Mouse (Mus musculus) cerebellum, adult 11-12 months (tissue): ENCODE measurements around the gene Cdsn.

Experiments
- DNase-seq: peaks from one replicate; pipeline ENCODE4 v3.0.0; 2022

The Cdsn gene

DNA sequence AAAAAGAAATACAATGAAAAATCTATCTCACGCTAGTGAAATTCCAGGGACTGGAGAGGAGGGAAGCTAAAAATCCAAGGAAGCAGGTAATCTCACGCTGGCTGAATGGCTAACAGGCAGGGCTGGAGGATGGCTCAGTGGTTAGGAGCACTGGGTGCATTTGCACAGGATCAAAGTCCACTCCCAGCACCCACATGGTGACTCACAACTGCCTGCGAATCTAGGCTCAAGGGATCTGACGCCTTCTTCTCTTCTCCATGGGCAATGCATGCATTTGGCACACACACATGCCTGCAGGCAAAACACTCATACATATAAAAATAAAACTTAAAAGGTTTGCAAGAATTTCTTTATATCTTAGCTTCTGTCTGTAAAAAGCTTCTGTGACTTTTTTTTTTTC is 14.5 kb upstream of the Cdsn start:
- no peak for DNase-seq

DNA sequence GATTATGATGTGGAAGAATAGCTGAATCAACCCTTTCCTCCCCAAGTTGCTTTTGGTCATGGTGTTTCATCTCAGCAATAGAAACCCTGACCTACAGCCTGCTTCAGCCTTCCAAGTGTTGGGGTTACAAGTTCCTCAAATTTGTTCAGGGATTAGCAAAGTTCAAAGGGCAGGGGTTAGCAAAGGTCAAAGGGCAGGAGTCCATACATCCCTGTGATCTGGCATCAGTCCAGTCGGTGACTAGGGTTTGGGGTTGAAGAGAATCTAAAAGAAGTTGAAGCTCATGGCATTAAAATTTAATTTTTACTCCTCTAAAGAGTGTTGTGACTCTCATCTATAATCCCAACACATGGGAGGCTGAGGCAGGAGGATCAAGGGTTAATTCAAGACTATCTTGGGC is 13.5 kb upstream of the Cdsn start:
- DNase-seq: no peak

DNA sequence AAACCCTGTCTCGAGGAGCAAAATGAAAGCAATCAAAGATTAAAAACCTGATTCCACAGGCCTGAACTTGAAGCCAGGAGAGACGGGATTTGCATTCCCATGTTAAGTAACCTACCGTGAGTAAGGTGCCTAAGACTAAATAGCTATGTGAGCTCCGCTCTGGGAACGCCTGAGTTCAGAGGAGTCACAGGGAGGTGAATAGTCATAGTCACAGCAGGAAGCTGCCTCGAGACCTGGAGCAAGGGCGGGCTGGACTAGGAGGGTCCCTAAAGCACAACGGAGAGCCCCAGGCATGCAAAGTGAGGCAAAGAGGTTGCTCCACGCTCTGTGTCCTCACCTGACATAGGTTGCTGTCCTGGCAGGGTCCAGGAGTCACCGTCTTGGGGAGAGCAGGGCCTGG is 12.4 kb upstream of the Cdsn start:
- no peak for DNase-seq

DNA sequence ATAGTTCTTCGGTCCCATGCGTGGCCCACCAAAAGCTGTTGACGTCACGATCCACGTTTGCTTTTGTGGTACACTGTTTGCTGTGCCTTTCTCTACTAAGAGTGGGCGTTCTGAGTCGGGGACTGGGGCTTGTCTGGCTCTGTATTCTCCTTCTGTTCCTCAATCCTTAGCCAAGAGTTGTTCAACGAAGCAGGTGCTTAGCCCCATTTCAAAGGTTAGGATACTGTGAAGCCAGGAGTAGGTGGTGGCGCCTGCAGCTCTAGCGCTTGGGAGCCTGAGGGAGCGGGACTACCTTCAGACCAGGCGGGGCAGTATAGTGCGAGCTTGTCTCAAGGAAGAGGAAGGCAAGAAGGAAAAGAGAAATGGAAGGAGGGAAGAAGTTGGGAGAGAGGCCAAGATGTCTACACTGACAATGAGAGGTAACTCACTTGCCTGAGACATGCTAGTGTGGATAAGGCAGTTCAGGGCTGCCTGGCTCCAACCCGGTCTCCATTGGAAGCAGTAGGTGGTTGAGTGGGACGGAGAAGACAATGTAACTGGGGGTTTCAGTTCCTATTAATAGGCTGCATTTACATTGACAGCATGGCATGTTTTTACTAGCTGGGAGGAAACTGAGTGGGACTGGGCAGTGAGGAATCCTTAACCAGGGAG is 9.0 kb upstream of the Cdsn start:
- DNase-seq: no peak

DNA sequence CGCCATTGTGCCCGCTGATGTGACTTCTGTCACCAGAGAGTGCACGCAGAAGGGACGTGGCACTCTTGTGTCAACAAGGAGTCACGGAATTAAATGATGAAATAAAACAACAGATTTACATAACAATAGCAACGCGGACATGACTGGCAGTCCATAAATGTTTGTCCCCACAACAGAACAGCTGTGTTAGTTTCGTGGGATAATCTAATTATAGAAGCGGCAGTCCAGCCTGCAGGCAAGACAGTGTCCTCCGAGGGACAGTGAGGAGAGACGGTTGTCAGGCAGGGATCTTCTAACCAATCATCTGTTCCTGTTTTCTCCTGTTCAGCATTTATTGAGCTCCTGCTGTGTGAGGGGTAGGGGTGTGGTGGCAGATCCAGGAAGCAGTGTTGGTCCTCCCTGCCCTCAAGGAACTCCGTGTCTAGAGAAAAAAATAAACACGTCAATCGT is 8.5 kb upstream of the Cdsn start:
- no peak for DNase-seq

DNA sequence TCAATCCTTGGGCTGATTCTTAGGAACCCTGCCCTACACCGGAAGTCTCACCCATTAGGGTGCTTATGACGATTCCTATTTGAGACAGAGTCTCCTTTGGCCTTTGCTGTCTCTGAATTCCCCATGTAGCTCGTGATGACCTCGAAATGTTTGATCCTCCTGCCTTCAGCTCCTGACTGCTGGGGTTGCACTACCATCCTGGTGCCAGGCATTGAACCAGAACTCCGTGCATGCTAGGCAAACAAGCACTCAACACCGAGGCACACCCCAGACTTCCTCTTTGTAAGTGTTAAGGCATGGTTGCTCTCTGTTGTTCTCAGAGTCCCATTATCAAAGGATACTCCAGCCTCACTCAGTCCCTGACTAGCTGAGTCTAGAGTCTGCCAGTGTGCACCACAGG is 7.9 kb upstream of the Cdsn start:
- DNase-seq: no peak

DNA sequence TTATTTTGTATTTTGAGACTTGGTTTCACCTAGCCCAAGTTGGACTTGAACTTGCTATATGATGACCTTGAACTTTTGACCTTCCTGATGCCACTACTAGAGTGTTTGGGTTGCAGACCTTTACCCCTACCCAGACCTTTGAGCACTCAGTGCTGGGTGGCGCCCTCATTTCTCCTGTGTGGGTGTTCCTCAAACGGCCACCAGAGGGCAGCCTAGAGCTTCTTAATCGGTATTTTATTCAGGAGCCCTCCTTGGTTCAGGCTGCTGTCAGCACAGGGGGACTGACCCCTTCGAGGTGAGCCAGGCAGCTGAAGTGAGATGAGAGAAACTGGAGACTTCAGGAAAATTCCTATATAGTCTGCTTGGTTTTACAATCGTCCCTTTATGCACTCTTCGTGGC is 7.2 kb upstream of the Cdsn start:
- peak; percentile 44 for DNase-seq

DNA sequence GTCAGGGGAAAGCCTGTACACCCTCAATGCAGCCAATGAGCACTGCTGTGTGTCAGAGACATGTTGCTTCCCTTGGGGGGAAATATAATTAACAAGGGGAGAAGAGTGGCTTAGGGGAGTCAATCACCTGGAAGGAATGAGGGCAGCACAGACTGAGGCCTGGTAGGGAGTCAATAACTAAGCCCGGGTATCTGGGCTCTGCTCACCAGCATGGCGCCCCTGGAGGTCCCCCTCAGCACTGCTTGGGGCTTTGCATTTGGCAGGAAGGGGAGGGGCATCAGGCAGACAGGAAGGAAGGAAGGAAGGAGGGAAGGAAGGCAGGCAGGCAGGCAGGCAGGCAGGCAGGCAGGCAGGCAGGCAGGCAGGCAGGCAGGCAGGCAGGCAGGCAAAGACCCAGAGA is 4.5 kb upstream of the Cdsn start:
- no peak for DNase-seq

DNA sequence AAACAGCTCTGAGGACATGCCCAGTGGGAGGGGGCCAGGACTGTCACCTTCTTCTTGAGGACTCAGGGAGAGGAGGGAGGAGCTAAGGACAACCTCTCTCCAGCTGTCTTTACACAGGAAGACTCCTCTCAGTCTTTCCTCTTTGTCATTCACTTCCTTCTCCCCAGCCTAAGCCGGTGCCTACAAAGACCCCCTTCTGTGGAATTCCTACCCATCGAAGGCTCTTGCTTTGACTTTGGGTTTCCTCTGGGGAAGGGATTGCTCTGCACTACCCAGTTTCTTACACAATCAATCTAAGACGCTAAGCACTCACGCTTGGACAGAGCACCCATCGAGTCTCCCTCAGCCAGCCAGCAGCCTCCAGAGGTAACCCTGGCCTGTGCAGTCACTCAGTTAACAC is 3.3 kb upstream of the Cdsn start:
- DNase-seq: no peak

DNA sequence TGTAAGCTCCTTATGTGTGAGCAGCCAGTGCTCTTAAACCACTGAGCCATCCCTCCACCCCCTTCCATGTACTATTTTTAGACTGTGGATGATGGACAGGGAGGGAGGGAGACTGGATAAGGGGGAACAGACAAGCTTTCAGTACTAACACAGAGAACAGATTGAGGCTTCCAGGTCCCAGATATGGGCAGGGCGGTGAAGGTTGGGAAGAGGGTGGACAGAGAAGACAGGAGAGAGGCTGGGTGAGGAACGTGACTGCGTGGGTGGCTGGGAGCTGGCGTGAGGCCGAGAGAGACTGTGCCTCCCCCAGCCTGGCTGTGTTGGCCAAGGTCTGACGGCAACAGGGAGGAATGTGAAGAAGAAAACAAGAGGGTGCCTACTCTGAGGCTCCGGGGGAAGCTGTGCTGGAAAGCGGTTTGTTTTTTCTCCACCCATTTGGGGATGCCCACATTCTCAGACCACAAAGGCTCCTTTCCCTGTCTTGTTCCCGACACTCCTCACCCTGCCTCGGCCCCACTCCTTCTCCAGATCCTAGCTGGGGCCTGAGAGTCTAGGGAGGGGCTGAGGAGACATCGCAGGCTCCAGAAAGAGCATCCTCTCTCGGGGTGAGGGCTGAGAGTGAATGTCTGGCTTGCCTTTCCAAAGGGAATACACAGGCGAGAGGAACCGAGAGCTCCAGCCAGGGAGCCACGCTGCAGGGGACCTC is 2.3 kb upstream of the Cdsn start:
- peak; percentile 90 for DNase-seq

DNA sequence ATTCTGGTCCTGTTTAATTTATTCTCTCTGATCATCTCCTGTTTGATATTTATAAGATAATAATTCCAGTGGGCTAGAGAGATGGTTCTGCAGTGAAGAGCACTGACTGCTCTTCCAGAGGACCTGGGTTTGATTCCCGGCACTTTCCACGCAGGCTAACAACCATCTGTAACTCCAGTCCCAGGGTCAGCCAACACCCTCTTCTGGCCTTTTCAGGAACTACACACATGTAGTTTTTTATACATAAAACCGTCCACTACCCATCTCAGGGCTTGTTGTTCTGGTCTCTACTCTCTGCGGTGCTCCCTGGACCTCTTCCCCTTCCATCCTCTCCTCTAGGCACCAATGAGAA is 1.8 kb upstream of the Cdsn start:
- no peak for DNase-seq

DNA sequence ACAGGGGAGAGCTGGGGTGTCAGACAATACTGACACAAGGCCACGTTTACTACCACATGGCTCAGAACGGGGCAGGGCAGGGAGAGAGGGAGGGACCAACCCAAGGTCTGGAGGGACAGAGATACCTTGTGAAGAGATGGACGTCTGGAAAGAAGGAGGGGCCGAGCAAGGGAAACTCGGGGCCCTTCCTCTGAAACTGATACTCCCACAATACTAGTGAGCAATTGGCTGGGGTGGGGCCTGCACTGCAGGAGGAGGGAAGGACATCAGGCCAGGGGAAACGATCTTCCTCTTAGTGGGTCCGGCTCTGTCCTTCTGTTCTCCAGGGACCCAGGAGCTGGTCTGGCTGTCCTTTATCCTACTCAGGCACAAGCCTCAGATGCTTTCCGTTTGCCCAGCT is 1.1 kb upstream of the Cdsn start:
- peak; percentile 18 for DNase-seq

DNA sequence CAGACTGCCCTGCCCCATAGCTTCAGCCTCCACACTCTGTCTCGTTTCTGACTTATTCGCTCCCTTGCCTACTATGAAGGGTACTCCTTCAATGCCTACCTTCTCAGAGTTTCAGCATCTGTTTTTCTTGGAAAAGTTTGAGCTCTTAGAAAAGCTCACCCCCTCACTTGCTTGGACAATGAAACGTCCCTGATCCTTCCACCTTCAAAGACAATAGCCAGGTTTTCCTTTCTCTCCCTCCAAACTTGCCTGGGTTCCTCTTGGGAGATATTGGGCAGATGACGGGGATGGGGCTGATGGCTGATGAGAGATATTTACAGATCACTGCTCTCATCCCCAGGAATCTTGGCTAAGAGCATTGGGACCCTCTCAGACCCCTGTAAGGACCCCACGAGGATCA is 2.4 kb downstream of the Cdsn start:
- DNase-seq: no peak

DNA sequence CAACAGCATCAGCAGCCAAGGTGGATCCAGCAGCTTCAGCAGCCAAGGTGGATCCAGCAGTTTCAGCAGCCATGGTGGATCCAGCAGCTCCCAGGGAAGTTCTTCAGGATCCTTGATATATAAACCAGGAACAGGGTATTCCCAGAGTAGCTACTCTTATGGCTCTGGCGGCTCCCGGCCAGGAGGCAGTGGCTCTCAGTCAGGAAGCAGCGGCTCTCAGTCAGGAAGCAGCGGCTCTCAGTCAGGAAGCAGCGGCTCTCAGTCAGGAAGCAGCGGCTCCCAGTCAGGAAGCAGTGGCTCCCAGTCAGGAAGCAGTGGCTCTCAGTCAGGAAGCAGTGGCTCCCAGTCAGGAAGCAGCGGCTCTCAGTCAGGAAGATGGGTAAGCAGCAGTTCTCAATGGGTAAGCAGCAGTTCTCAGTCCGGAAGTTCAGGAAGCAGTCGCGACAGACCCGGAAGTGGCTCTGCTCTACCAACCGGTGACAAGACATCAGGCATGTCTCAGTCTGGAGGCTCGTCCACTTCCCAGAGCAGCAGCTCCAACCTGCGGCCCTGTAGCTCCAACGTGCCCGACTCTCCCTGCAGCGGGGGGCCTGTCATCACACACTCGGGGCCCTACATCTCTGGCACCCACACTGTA is 3.0 kb downstream of the Cdsn start:
- DNase-seq: no peak

DNA sequence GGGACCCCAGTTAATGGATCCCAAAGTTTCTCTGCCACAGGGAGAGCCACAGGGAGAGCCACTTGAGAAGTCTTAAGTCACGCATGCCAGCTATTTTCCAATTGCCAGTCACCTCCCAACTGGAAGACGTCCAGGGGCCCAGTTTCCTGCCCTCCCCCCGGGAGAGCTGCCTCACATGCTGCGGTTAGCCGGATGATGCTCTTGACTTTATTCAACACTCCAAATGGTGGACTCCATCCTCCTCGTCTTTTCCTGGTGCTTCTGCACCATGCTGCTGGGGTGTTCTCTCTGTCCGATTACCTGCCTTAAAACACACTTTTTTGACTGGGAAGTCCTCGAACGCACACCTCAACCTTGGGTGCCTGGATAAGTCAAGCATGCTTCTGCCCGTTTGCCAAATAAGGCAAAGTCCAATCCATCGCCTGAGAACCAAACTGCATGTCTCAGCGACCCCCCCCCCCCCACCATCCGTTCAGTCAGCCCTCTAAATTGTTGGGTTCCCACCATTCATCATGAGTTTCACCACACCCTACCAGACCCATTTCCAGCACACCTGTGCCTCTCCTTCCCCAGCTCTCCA is 4.3 kb downstream of the Cdsn start:
- no peak for DNase-seq

DNA sequence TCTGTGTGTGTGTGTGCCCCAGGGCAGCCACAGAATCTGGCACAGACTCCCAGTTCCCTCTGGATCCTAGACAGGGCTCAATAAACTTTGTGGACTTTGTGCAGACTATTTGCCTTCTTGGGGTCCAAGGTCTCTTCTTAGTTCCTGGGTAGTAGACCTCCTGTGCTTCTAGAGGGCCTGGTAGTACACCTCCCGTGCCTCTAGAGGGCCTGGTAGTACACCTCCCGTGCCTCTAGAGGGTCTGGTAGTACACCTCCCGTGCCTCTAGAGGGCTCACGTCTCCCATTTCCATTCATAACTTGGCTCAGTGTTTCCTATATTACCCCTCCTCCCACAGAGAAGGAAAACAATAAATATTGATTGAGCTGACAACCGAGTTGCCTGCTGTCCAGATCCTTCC is 4.9 kb downstream of the Cdsn start:
- DNase-seq: no peak

DNA sequence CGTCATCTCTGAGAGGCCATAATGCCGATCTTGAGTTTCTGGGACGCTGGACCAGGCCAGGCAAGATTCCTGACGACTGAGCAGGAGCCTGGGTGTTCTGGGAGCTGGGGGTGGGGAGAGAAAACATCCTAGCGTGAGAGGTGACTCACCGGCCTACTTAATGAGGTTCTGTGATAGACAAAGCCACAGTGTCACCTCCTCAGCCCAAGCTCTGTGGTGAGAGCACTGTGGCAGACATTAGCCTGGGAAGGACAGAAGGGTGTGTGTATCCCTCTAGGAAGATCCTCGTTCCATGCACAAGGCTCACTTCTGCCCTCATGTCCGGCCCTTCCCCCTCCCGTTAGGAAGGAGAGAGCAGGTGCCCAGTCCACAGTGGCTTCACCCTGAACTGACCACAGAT is 5.4 kb downstream of the Cdsn start:
- no peak for DNase-seq

DNA sequence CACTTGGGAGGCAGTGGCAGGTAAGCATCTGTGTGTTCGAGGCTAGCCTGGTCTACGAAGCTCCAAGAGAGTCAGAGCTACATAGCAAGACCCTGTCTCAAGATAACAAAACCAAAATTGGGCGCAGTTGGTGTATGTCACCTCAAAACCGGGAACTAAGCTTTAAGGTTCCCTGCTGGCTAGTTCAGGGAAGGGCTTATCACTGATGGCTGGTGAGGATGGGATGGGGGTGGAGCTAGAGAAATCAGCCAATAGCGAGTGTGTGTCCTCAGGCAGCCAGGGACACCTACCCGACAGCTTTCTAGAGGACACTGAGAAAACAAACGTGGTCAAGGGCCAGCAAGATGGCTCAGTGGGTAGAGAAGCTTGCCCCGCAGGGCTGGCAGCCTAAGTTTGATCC is 6.3 kb downstream of the Cdsn start:
- no peak for DNase-seq

DNA sequence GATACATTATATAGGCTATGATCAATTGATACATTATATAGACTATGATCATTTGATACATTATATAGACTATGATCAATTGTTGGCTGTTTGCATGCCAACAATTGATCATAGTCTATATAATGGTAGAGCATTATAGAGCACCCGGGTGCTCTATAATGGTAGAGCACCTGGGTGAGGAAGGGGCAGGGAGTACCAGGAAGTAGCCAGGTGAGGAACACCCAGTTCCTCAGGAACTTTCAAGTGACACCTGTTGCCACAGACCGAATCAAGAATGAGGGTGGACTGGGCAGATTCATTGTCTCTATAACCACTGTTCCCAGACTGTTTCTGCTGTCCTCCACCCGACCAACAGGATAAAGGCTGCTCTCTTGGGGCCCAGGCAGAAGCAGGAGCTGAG is 15.2 kb downstream of the Cdsn start, which contains the start of gene 2300002M23Rik:
Gene 2300002M23Rik, plus strand, starts transcription at position 301 of the 400 bp plus-strand sequence.
- DNase-seq: no peak

DNA sequence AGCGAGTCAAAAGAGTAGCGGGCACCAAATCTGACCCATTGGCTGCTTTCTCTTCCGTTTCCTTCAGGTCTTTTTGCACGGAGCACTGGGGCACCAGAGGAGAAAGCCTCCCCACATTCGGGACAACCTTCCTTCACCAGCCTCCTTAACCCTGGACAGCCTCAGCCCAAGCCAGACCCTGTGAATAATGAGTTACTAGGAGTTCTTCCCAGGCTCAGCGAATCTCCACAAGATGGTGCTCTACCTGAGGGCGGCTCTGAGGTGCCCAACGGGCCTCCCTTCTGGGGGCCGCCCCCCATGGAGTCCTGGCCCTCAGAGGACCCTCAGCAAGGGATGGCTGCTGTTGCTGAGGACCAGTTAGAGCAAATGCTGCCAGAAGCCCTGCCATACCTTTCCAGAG is 15.8 kb downstream of the Cdsn start:
- DNase-seq: no peak

DNA sequence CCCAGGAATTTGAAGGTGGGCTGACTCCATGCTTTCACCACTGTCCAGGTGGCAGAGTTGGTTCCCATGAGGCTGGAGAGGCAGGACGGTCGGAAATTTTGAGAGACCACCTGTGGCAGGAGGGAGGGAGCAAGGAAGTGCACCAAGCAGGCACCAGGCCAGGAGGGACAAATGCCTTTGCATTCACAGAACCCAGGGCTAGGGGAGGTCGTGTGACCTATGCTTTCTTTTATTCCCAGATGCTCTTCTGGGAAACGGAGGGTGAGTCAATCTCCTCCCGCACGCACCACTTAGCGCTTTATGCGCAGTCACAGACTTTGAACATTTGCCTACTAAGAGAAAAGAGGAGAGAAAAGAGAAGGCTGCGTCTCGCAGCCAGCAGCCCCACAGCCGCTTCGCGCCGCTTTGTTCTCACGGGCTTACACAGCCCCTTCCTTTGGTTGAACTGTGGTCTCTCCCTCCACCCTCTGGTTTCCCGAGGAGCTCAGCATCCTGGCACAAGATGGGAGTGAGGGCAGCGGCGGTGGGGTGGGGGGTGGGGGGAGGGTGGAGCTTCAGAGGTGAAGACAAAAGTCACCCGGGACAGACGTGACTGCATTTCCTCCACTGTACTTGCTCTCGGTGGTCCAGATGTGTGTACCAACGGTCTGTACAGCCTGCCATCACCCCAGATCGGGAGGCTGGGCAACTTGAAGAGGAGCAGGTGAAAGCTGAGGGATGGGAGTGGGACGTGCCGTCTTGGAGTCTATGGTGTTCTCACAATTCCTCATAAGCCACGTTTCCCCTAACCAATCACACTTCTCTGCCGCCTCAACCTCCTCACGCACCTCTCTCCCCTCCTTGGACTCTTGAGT is 17.4 kb downstream of the Cdsn start:
- DNase-seq: no peak

DNA sequence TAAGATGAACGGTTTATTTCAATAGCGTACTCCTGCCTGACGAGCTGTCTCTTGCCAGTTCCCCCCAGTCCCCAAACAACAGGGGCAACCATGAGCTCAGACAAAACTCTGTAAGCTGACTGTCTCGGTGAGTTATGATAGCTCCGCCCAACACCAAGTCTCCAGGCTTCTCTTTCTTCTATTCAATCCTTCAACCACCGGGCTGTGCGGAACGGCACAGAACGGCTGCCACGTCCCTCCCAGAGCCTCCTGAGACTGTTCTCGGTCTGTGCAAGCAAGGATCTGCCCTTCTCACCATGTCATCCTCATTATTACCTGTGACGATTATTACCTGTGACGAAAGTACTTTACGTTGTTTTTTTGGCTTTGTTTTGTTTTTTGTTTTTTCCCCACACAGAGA is 18.9 kb downstream of the Cdsn start:
- no peak for DNase-seq

DNA sequence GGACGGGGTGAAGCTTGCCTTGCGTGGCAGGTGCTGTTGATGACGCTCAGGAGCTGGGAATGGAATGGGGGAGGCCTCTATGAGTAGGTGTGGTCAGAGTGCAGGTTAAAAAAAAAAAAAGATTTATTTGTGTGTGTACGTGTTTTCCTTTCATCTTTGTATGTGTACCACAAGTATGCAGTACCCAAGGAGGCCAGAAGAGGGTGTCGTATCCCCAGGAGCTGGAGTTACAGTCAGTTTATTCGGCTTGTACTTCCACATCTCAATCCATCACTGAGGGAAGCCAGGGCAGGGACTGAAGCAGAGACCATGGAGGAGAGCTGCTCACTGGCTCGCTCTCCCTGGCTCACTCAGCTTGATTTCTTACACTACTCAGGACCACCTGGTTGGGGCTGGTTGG is 19.5 kb downstream of the Cdsn start:
- no peak for DNase-seq
